Mouse (Mus musculus) heart, postnatal 10 days (tissue): ENCODE data around the gene Vdr. TPM values are rescaled to one million over a fixed set of nuclear protein-coding genes. Genes with fewer than 3 reads are reported as not detected.

ENCODE experiments used
- DNase-seq, 2 experiments: peaks; one replicate each; pipeline ENCODE4 v3.0.0; 2021
- intact Hi-C: fragments of 180-260 bp; cut with DNase I; formaldehyde crosslinking; loops from one replicate; pipeline ENCODE4 v1.15.1; 2025
- total RNA-seq, 2 experiments: library from RNA; stranded (reverse); gene quantifications; 2 replicates each; pipeline ENCODE4 v1.2.3; 2021

Gene Vdr
- total RNA-seq, 2 experiments from 2014 or later, result 1.6 to 2.3 TPM

GRCm38 (mm10) chr15:97832764-97833479, 77.5 kb downstream of the Vdr start:
- DNase-seq, result no peak

DNA sequence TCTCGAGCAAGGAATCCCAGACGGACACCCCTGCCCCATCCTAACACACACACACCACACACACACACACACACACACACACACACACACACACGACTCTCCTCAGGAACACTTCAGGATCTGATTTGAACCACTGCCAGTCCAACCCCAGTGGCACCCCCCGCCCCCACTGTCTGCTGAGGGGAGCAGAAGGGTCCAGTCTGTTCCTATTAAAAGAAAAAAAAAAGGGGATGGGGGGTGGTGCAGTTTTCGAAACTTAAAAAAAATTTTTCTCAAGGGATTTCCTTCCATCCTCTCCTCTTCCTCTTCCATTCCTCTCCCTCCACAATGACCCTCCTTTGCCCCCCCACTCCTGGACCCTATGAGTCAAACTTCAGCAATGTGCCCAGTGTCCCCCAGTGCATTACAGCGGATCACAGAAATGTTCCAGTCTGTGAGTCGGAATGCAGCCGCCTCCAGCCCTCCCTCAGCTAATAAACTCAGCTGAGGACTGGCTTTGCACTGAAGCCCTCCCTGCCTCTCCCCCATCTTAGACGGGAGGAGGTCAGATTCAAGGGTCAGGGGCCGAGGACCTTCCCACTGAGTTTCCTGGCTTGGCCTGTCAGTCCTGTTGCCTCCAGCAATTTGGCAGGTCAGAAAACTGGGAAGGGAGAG, 78.3 kb downstream of the Vdr start:
- DNase-seq, result peak; percentile 75 to 79
- intact Hi-C loops, result no loop called here

More at GRCm38 (mm10) chr15:97832764-97833479, 77.5 kb downstream of the Vdr start:
- intact Hi-C loops, result no loop called here

DNA sequence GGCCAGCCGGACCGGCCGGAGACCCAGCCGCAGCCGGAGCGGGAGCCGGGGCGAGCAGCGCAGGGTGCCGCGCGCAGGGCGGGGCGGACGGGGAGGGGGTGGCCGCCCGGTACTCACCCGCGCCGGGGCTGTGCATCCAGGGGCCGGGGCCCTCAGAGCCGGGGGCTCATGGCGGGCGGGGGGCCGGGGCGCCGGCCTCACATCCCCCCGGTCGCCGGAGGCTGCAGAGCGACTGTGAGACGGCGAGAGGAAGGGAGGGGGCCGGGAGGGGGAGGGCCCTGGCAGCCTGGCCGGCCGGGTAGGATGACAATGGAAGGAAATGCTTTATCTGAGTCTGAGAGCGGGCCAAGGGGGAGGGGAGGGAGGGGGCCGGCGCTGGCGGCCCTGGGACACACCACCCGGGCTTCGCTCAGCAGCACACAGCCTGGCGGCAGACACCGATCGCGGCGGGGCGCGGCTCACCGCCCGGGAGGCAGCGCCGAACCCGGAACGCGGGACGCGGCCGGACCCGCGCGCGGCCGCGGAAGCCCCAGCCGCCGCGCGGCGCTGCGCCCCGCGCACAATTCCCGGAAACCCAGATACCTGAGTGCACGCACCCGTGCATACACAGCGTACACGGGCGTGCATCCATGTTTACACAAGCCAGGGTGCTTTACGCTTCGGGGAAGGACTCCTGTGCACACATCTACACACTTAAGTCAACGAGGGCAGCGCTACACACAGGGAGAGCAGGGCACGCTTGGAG, 79.0 kb downstream of the Vdr start:
- DNase-seq, result peak; percentile 78 to 80
- intact Hi-C loops, result no loop called here

GRCm38 (mm10) chr15:97830788-97831241, 79.6 kb downstream of the Vdr start:
- DNase-seq, result peak; percentile 65 to 69
- intact Hi-C loops, result no loop called here

DNA sequence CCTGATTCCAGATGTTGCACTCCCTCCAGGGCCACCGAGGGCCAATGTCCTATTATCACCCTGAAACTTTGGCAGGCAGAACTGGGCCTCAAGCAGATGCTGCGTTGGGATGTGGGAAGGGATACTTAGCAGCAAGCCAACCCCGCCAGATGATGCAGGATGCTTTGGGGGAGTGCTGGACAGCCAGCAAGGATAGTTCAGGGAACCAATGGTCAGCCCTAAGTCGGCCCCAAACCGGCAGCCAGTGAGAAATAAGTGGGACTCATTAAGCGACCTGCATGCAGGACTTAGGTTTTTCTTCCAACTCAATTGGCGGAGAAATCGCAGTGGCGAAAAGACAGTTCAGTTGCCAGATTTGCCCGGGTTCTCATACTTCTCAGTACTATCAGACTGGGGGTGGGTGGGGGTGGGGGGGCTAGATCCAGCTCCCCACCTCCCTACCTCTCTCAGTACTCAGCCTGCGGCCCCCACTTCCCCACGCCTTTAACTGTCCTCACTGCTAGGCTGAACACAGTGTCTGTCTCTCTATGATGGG, 80.1 kb downstream of the Vdr start:
- peak; percentile 67 to 74 for DNase-seq
- intact Hi-C loops, result no loop called here

DNA sequence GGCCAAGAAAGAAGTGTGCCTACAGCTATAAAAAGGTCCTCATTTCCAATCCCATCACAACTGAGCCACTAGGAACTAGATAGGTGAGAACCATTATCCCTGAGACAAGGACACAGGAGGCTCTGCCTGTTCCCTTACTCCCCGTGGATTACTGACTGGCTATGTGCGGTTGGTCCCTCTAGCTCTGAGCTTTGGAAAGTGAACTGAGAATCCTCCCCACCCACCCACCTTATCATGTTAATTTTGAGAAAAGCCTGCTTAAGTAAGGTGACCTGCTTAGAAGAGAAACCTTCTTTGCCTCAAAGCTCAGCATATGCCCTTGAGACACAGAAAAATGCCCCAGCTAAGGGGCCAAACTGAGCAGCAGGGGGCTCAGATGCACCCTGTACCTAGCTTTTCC, 81.0 kb downstream of the Vdr start:
- intact Hi-C loops, result no loop called here

GRCm38 (mm10) chr15:97828901-97829338, 81.5 kb downstream of the Vdr start:
- peak; percentile 51 for DNase-seq
- intact Hi-C loops, result no loop called here

More for the DNA sequence above, 81.0 kb downstream of the Vdr start:
- DNase-seq, result no peak

DNA sequence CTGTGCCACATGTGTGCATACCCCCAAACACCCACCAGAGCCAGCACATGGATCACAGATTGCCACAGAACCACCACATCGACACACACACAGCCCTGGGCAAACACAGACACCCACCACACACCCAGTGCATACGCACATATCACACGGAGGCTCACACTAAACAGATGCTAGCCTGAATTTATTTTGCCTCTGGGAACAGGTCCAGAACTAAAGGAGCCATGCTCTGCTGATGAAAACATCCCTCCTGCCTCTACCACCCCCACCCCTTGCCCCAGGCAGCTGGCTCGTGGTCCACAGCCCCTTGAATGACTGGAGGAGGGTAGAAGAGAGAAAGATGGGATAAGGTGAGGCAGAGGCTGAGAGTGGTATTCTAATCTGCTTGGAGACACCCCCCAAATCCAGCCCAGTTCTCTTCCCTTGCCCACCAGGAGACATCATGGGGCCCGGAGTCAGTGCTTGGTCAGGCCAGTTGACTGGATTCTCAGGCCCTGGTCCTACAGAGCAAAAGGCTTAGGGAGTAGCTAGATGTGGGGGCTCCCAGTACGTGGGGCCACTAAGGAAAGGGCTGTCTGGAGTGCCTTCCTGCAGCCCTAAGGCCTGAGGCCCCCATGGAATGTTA, 82.1 kb downstream of the Vdr start:
- intact Hi-C loops, result no loop called here
- no peak for DNase-seq

DNA sequence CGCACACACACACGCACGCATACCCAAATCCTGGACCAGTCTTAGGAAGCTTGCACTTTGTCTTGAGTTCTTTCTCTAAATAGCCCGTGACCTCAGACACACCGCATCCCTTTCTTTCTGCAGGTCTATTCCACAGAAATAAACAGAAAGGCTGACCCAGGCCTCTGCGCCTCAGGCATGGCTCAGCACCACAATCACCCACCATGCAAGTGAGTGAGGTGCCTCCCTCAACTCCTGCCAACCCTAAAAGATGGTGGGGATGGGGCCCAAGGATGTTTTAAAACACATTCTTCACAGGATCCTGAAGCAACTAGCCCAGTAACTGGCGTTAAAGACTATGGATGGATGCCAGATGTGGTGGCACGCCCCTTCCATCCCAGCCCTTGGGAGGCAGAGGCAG, 83.0 kb downstream of the Vdr start:
- intact Hi-C loops, result no loop called here
- no peak for DNase-seq

DNA sequence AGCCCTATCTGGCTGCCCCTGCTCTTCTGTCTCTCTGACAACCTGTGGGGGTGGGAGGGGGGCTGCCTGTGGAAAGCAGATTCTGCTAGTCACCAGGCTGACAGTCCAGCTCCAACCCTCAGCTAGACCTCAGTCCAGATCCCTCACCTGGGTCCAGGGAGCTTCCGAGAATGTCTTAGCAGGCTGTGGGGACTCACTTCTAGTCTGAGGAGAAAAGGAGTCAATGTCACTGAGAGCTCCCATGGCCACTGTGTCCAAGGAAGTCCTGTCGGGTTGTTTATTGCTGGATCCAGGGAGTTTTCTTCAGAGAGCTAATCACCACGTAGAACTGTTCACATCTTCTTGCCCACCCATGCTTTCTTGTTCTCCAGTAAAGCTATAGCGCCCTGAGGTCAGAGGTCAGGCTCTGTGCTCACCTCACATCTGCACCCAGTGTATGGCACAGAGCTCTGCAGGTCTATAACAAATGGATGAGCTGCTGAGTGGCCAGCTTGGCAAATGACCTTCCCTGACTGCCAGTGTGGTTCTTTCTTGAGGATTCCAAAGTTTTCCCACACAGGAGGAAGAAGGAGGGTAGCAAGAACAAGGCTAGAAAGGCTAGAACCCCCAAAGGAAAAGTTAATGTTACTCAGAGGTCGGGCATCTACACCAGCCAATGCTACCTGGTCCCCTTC, 83.7 kb downstream of the Vdr start:
- no peak for DNase-seq
- intact Hi-C loops, result no loop called here

DNA sequence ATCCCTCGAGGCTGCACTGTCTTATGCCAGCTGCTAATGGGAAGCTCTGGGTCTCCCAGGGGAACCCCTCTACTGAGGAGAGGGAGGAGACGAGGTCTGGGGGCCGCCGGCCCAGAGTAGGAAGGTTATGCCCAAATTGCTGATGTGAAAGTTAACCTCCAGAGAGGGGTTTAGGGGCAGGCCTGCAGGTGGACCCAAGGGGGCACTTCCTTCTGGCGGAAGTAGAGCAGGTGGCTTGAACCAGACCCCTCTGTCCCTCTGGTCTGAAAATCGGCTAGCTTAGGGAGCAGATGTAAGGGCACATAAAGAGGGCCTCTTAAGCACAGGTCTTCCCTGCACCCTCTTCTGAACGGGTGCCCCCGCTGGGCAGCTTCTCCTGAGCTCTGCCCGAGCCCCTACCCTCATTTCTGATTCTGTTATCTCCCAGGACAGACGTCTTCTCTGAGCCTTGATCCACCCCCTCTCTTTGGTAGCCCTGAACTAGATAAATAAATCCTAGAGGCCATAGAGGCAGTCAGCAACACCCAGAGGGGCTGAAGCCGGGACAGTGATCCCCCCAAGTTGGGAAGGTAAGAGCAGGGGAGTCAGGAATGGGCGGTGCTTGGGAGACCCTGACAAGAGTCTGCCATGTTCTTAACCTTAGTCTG, 84.4 kb downstream of the Vdr start:
- intact Hi-C loops, result loop anchor here (1.0 kb wide), 1 partner anchor 23 kb away; no protein-coding TSS in a partner anchor
- DNase-seq, result no peak

DNA sequence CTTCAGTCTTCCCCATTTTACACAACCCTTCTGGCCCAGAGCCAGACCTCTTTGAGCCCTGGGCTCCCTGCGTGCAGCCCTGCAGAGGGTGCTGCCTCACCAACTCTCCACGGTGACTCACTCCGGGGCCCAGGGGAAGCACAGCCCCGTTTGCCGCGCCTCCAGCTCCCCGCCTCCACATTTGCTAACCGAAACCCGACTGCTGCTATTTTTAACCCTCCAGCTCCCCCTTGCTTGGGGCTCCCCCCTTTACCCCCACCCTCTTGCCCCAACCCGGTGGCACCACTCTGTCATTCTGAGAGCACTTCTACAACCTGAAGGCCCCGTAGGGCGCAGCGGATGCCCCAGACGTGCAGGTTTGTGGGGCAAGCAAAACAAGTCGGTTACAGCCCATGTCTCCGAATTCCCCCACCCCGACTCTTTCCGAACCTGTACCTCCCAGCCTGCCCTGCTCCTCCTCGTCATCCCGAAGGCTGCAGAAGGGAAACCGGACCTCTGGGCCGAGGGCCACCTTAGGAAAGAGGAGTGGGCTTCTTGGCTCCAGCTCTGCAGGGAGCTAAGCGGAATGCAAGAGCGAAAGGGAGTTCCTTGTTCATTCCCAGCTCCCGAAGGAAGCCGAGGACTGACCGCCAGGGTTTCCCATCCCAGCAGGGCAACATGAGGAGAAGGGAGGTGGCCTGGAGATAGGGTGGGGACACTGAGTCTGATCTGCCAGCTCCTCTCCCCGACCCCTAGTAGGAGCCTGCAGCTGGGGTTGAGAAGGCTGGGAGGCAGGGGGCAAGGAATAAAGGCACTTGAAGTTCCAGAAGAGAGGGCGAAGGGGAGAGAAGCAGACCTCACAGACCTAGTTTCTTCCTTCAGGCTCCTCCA, 85.1 kb downstream of the Vdr start:
- intact Hi-C loops, result loop anchor here (1.0 kb wide), 1 partner anchor 24 kb away; no protein-coding TSS in a partner anchor
- peak; percentile 92 for DNase-seq

- DNase-seq, result peak; percentile 81 to 84
- intact Hi-C loops, result no loop called here
Observed at GRCm38 (mm10) chr15:97824042-97824441, 86.4 kb downstream of the Vdr start.

GRCm38 (mm10) chr15:97823479-97823878, 87.0 kb downstream of the Vdr start:
- intact Hi-C loops, result no loop called here
- DNase-seq, result peak in 1 of 2 experiments; percentile 41

DNA sequence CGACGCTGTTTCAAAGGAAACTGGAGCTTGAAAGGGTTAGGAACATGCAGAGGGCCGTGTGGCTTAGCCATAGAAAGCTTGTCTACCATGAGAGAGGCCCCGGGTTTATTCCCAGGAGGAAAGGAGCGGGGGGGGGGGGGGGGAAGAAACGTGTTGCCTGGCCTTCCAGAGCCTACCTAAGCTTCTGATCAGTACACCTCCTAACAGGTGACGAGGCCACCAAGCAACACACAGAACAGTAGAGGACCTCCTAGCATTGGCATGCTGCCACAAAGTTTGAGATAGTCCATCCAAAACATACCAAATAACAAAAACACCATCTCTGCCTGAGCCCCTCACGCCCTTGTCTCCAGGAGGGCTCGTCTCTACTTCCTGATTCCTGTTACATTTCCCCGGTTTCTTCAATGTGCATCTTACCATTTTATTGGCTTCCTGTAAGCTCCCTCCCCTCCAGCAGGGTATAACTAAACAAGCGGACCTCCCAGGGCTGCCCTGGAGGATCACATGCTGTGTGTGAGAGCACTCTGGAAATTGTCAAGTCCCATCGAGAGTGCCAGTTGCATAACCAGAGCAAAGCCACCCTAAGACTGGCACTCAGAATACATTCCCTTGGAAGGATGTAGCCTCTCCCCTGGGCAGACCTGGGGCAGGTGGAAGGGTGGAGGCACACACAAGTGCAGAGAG, 87.7 kb downstream of the Vdr start:
- intact Hi-C loops, result no loop called here
- no peak for DNase-seq

DNA sequence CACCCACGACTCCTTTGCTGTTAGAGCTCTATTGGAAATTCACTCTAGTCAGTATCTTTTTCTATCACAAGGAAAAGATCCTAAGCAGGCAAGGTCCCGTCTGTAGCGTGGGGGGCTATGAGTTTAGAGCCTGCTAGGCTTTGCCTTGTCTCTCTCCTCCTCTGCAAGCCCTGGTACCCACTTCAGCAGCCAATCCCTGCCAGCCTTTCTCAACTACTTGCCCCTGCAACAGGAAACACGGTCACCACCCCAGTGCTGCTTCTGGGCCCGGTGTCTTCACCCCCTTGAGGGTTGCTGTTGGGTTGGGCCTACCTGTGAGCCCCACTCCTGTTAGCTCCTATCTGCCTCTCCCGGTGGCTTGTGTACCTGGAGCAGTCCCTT, 88.5 kb downstream of the Vdr start:
- intact Hi-C loops, result no loop called here
- DNase-seq, result no peak

DNA sequence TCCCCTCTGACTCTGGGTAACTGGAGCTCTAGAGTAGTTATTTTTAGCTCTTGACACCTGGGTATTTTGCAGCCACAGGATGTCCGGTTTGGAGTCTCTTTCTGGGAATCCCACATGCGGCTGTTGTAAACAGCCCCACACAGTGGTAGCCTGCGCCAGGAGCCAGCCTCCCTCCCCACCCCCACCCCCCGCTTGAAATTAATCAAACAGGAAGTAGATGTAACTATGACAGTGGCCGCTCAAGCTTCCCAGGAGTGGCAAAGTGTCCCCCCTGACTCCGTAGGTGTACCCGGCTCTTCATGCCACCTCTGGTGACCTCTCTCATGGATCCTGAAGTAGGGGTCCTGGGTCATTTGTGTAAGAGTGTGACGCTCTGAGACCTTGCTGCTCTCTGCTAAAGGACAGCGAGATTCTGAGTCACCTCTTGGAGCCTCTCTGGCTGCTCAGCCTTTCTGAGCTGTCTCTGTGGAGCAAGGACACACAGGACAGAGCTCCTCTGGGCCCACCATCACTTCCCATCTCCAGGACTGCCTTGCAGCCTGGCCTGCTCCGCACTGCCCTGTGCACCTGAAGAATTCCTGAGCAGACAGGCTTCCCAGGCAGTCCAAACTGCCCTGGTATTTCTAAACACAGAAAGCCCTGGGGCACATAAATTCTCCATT, 89.0 kb downstream of the Vdr start:
- intact Hi-C loops, result no loop called here
- DNase-seq, result peak in 1 of 2 experiments; percentile 53

- intact Hi-C loops, result no loop called here
Observed at GRCm38 (mm10) chr15:97819937-97820336, 90.5 kb downstream of the Vdr start.

More at GRCm38 (mm10) chr15:97819937-97820336, 90.5 kb downstream of the Vdr start:
- DNase-seq, result no peak
